In genomic region chr12:31848630-31849415, GRCm38 (mm10) we compare ENCODE assay signal across 8 mouse cellular contexts.
DNase-seq lines count a peak whose midpoint lies in the region; ATAC-seq and TF ChIP-seq lines count a peak whose summit lies in the region.

No protein-coding gene starts in this region.

- no peak overlapping the region for H3K27ac ChIP-seq in lung, postnatal 0 days (ENCODE audit: low read length)

- no peak overlapping the region for H3K9ac ChIP-seq in lung, postnatal 0 days (replicated peaks; ENCODE audit: low read depth)

- no peak overlapping the region for H3K4me3 ChIP-seq in lung, postnatal 0 days (ENCODE audit: low read depth, low read length)

- no peak overlapping the region for H3K4me2 ChIP-seq in lung, postnatal 0 days (replicated peaks; ENCODE audit: low read depth, low read length)

- no peaks in the 10 kb centered on the region for H3K9me3 ChIP-seq in lung, postnatal 0 days (ENCODE audit: low read length)

- no peaks in the 10 kb centered on the region for H3K36me3 ChIP-seq in lung, postnatal 0 days (ENCODE audit: insufficient read depth, low read length)

- WGBS in lung, postnatal 0 days = 61% methylated on average over 5 of the region's 5 CpGs

- no peak for TF ChIP-seq EP300 in lung, postnatal 0 days (IDR thresholded peaks at IDR 0.05)

- DNase-seq in layer of hippocampus, adult 11-12 months (ENCODE audit: low spot score) = peak; percentile 76
- DNase-seq in layer of hippocampus, adult 9-10 months (ENCODE audit: low spot score) = no peak
- DNase-seq in cerebellum, adult 18-20 months = peak; percentile 91 to 97
- DNase-seq in gastrocnemius, postnatal 14 days = peak; percentile 68
- DNase-seq in kidney, postnatal 10 days = peak; percentile 19
- DNase-seq in lung, postnatal 0 days (ENCODE audit: low spot score) = peak; percentile 40
- DNase-seq in c-Kit-positive CD71-positive TER-119-positive erythroid progenitor cells, embryonic 14.5 days (ENCODE audit: low spot score) = no peak
- no peak for DNase-seq in thymus, postnatal 25 days

- H3K27me3 ChIP-seq in lung, postnatal 0 days (replicated peaks; ENCODE audit: insufficient read depth, low read length) = no peaks in the 10 kb centered on the region

- 0 out of 2 replicates have a peak, but pooled peaks cover 2% of the 10 kb centered on the region for H3K4me1 ChIP-seq in lung, postnatal 0 days (ENCODE audit: insufficient read depth, low read depth, low read length)

- peak; percentile 71 for ATAC-seq in lung, postnatal 0 days

- no peak for TF ChIP-seq CTCF in lung, postnatal 0 days (IDR thresholded peaks at IDR 0.05)

- intact Hi-C loops in gastrocnemius, postnatal 14 days (cut with DNase I; ENCODE audit: low total_unique reads) = no loop called here

Comparison
In these comparisons a context has a peak if more than half of its experiments do, and no peak if none do; other contexts are left out.
1. DNase-seq: peak in layer of hippocampus, adult 11-12 months (single experiment), cerebellum, adult 18-20 months (2 of 2), gastrocnemius, postnatal 14 days (single experiment), kidney, postnatal 10 days (single experiment) and lung, postnatal 0 days (single experiment); none in layer of hippocampus, adult 9-10 months (single experiment), c-Kit-positive CD71-positive TER-119-positive erythroid progenitor cells, embryonic 14.5 days (single experiment) and thymus, postnatal 25 days (single experiment).